Comparison of ENCODE assay signal across 8 mouse cellular contexts in genomic region chr10:24754251-24754835, GRCm38 (mm10). TPM values are rescaled to one million over a fixed set of nuclear protein-coding genes. Genes with fewer than 3 reads are reported as not detected.
DNase-seq lines count a peak whose midpoint lies in the region; ATAC-seq and TF ChIP-seq lines count a peak whose summit lies in the region.

No protein-coding gene starts in this region.

- 0 out of 2 replicates have a peak overlapping the region, but pooled peaks have one; percentile 4 for H3K4me2 ChIP-seq in neural tube, embryonic 11.5 days (ENCODE audit: low read depth)
- peak overlapping the region; percentile 25 for H3K4me2 ChIP-seq in embryonic facial prominence, embryonic 12.5 days (replicated peaks)
- peak overlapping the region; percentile 36; the same call in 1 of the 2 replicates for H3K4me2 ChIP-seq in midbrain, postnatal 0 days (ENCODE audit: low read depth, low read length, poor library complexity, severe bottlenecking)

- H3K27ac ChIP-seq in neural tube, embryonic 11.5 days (ENCODE audit: low read depth, low read length) = no peak overlapping the region
- H3K27ac ChIP-seq in embryonic facial prominence, embryonic 12.5 days = no peak overlapping the region
- no peak overlapping the region for H3K27ac ChIP-seq in midbrain, postnatal 0 days (ENCODE audit: low read depth, low read length)

- TF ChIP-seq CTCF in midbrain, postnatal 0 days (IDR thresholded peaks at IDR 0.05) = no peak

- no peak overlapping the region for H3K9ac ChIP-seq in neural tube, embryonic 11.5 days (ENCODE audit: low read length)
- H3K9ac ChIP-seq in embryonic facial prominence, embryonic 12.5 days = no peak overlapping the region
- H3K9ac ChIP-seq in midbrain, postnatal 0 days (replicated peaks; ENCODE audit: low read length, poor library complexity, severe bottlenecking) = no peak overlapping the region

- no peak for ATAC-seq in neural tube, embryonic 11.5 days (ENCODE audit: insufficient read depth, low FRiP score, low TSS enrichment)
- no peak for ATAC-seq in embryonic facial prominence, embryonic 12.5 days (ENCODE audit: insufficient number of reproducible peaks, insufficient read depth, low FRiP score, low TSS enrichment)
- no peak for ATAC-seq in midbrain, postnatal 0 days (ENCODE audit: low FRiP score)

- 60% methylated on average over 11 of the region's 11 CpGs for WGBS in neural tube, embryonic 11.5 days
- 53% methylated on average over 11 of the region's 11 CpGs for WGBS in embryonic facial prominence, embryonic 12.5 days
- 18% methylated on average over 11 of the region's 11 CpGs for WGBS in large intestine, adult 2 months
- 52% methylated on average over 11 of the region's 11 CpGs for WGBS in midbrain, postnatal 0 days

- H3K4me3 ChIP-seq in neural tube, embryonic 11.5 days (ENCODE audit: low read depth, low read length) = no peak overlapping the region
- peak overlapping the region; percentile 16 for H3K4me3 ChIP-seq in embryonic facial prominence, embryonic 12.5 days
- peak overlapping the region; percentile 8; the same call in 1 of the 2 replicates for H3K4me3 ChIP-seq in midbrain, postnatal 0 days (ENCODE audit: low read depth, low read length)

- DNase-seq in neural tube, embryonic 11.5 days (ENCODE audit: low spot score) = no peak
- DNase-seq in neural tube, embryonic 10.5 days (ENCODE audit: extremely low spot score, low spot score) = no peak
- DNase-seq in large intestine, adult 2 months (ENCODE audit: low read depth, low spot score) = peak; percentile 47
- no peak for DNase-seq in midbrain, postnatal 0 days (ENCODE audit: low spot score)
- no peak for DNase-seq in ovary, postnatal 14 days (ENCODE audit: low spot score)
- DNase-seq in Muller cell, postnatal 12 days (ENCODE audit: inconsistent ontology term) = no peak
- no peak for DNase-seq in kidney, postnatal 10 days

- H3K36me3 ChIP-seq in neural tube, embryonic 11.5 days (ENCODE audit: control insufficient read depth, insufficient read depth, low read length) = no peaks in the 10 kb centered on the region
- no peaks in the 10 kb centered on the region for H3K36me3 ChIP-seq in embryonic facial prominence, embryonic 12.5 days
- H3K36me3 ChIP-seq in midbrain, postnatal 0 days (ENCODE audit: insufficient read depth, low read length) = no peaks in the 10 kb centered on the region

- no peaks in the 10 kb centered on the region for H3K4me1 ChIP-seq in neural tube, embryonic 11.5 days (ENCODE audit: control insufficient read depth, insufficient read depth, low read length)
- H3K4me1 ChIP-seq in embryonic facial prominence, embryonic 12.5 days = no peaks in the 10 kb centered on the region
- no peaks in the 10 kb centered on the region; the same call in none of the 2 replicates for H3K4me1 ChIP-seq in midbrain, postnatal 0 days (ENCODE audit: insufficient read depth, low read length)

- H3K9me3 ChIP-seq in neural tube, embryonic 11.5 days (ENCODE audit: control insufficient read depth, low read length) = no peaks in the 10 kb centered on the region
- H3K9me3 ChIP-seq in embryonic facial prominence, embryonic 12.5 days = no peaks in the 10 kb centered on the region
- H3K9me3 ChIP-seq in midbrain, postnatal 0 days (ENCODE audit: low read length) = no peaks in the 10 kb centered on the region

- no peaks in the 10 kb centered on the region for H3K27me3 ChIP-seq in neural tube, embryonic 11.5 days (ENCODE audit: control insufficient read depth, insufficient read depth, low read length)
- no peaks in the 10 kb centered on the region for H3K27me3 ChIP-seq in embryonic facial prominence, embryonic 12.5 days
- no peaks in the 10 kb centered on the region for H3K27me3 ChIP-seq in midbrain, postnatal 0 days (ENCODE audit: insufficient read depth, low read length)

RNA-seq across cellular contexts. Expression of gene Enpp1, which starts 42.4 kb away (rescaled TPM):
- polyA plus RNA-seq in neural tube, embryonic 11.5 days (2014; fragmentation: Nextera tagmentation; extraction: Ambion mirVana) = 0.54 and 0.65 TPM in 2 replicates
- 1.6 and 1.9 TPM in 2 replicates for polyA plus RNA-seq in embryonic facial prominence, embryonic 12.5 days (2016; fragmentation: Nextera tagmentation; extraction: Ambion mirVana)
- 2.9 and 4.8 TPM in 2 replicates for polyA plus RNA-seq in large intestine, adult 2 months (2012; rRNA removed)
- total RNA-seq in midbrain, postnatal 0 days (2014; rRNA removed) = 3.5 and 6.3 TPM in 2 replicates
- polyA plus RNA-seq in midbrain, postnatal 0 days (2015; fragmentation: Nextera tagmentation; extraction: Ambion mirVana) = 3.0 and 3.5 TPM in 2 replicates
